Mouse (Mus musculus) kidney, adult 2 months (tissue): ENCODE results near the gene Cep128. TPM values are rescaled to one million over a fixed set of nuclear protein-coding genes. Genes with fewer than 3 reads are reported as not detected.
"Not testable (repeated sequence)": the region's sequence is repeated elsewhere in the genome, so short reads cannot be mapped to it uniquely, and the experiment has no call there.

Source experiments
- DNase-seq: peaks from one replicate; pipeline ENCODE4 v3.0.0; 2021
- H3K27ac ChIP-seq: fragments of 200-500 bp; 2 replicates; pipeline ENCODE4 v1.5.1; 2012; ENCODE audit warnings: low read depth, low read length, control low read depth, inconsistent platforms; ENCODE audit not compliant: insufficient read depth
- H3K27me3 ChIP-seq: fragments of 200-500 bp; replicated peaks from 2 replicates; pipeline ENCODE4 v1.6.1; 2012; ENCODE audit warnings: mild to moderate bottlenecking, moderate library complexity, low read length, inconsistent platforms; ENCODE audit not compliant: control insufficient read depth, insufficient read depth
- H3K36me3 ChIP-seq: fragments of 200-500 bp; 2 replicates; pipeline ENCODE4 v1.6.1; 2012; ENCODE audit warnings: mild to moderate bottlenecking, moderate library complexity, low read length, inconsistent platforms; ENCODE audit not compliant: control insufficient read depth, insufficient read depth
- H3K4me1 ChIP-seq: fragments of 200-500 bp; 2 replicates; pipeline ENCODE4 v1.6.1; 2011; ENCODE audit warnings: low read length; ENCODE audit not compliant: control insufficient read depth, insufficient read depth
- H3K4me3 ChIP-seq: fragments of 200-500 bp; 2 replicates; pipeline ENCODE4 v1.5.1; 2011; ENCODE audit warnings: mild to moderate bottlenecking, low read depth, low read length, control low read depth; ENCODE audit not compliant: insufficient read depth
- CTCF ChIP-seq: fragments of 200-500 bp; conservative IDR thresholded peaks from 2 replicates; pipeline ENCODE4 v1.5.1; 2011; ENCODE audit warnings: low read depth, mild to moderate bottlenecking, control low read depth, low read length, moderate library complexity, mixed read lengths; ENCODE audit not compliant: insufficient read depth, insufficient read length
- POLR2A ChIP-seq: fragments of 200-500 bp; IDR thresholded peaks from one replicate; pipeline ENCODE4 v1.6.1; 2011; ENCODE audit warnings: low read depth, low read length, control low read depth
- WGBS: fragments of 180-500 bp; shearing (Covaris S2); methylation state at CpG from one replicate; pipeline ENCODE4 v1.1.7; 2018; 5-methylcytosine and 5-hydroxymethylcytosine counted together
- polyA plus RNA-seq: library from polyadenylated mRNA; depleted of rRNA; stranded (reverse); fragments of >200 nt; gene quantifications from 2 replicates; pipeline ENCODE4 v1.2.3, GENCODE M21; 2012

Cep128 gene
- polyA plus RNA-seq, 1 experiment, result 1.6 TPM

GRCm38 (mm10) chr12:91353783-91354182, 30.4 kb downstream of the Cep128 start:
- WGBS, result 92% methylated on average over 8 of the region's 8 CpGs
- Histone ChIP-seq H3K27me3 (no peaks in the 10 kb centered on the region), H3K4me1 (no peaks in the 10 kb centered on the region), H3K4me3 (no peak overlapping the region), H3K27ac (no peak overlapping the region), H3K36me3 (no peaks in the 10 kb centered on the region)
- no peak for DNase-seq
- no peak for TF ChIP-seq CTCF
- no peak for TF ChIP-seq POLR2A

GRCm38 (mm10) chr12:91338656-91339055, 45.6 kb downstream of the Cep128 start:
- WGBS, result 97% methylated on average over 13 of the region's 13 CpGs

DNA sequence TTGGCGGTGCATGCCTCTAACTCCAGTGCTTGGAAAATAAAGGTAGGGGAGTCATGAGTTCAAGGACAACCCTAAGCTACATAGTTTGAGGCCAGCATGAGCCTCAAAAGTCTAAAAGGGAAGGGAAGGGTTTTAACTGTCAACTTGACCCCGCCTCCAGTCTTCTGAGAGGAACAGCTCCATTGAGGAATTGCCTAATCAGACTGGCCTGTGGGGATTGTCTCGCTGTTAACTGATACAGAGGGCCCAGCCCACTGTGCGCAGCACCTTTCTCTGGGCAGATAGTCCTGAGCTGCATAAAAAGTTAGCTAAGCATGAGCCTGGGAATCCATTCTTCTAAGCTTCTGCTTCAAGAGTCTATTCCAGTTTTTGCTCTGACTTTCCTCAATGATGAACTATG, 56.7 kb downstream of the Cep128 start:
- no peaks in the 10 kb centered on the region for H3K27me3 ChIP-seq
- no peak overlapping the region for H3K27ac ChIP-seq
- no peaks in the 10 kb centered on the region for H3K36me3 ChIP-seq
- no peak for DNase-seq
- no peaks in the 10 kb centered on the region for H3K4me1 ChIP-seq
- no peak overlapping the region for H3K4me3 ChIP-seq
- TF ChIP-seq POLR2A (no peak), CTCF (no peak)
- WGBS, result 86% methylated on average over 4 of the region's 4 CpGs

More at GRCm38 (mm10) chr12:91338656-91339055, 45.6 kb downstream of the Cep128 start:
- DNase-seq, H3K27me3 ChIP-seq, H3K4me3 ChIP-seq, H3K4me1 ChIP-seq, H3K36me3 ChIP-seq, H3K27ac ChIP-seq: not testable (repeated sequence)

- WGBS, result 61% methylated on average over 6 of the region's 6 CpGs
- Histone ChIP-seq H3K27ac (no peak overlapping the region), H3K4me3 (no peak overlapping the region), H3K36me3 (no peaks in the 10 kb centered on the region), H3K27me3 (no peaks in the 10 kb centered on the region), H3K4me1 (no peaks in the 10 kb centered on the region)
- DNase-seq, result peak; percentile 38
- TF ChIP-seq POLR2A (no peak), CTCF (no peak; the same call in 1 of the 2 replicates)
Measured at GRCm38 (mm10) chr12:91326104-91326503, 58.1 kb downstream of the Cep128 start.

DNA sequence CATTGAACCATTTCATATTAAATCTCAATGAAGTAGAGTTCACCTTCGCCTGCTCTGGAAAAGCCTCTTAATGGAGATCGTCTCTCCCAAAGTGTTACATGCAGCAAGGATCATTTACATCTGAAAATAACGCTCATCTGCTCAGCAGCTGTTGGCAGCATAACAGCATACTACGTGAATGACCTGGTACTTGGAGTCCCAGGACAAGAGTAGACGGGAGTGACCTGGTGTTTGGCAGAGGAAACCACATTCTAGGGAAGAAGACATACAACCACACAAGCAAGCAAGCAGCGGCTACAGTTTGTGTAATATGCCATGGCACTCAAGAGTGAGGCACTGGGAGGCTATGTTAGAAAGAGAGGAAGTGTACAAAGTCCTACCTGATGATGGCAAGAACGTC, 69.2 kb downstream of the Cep128 start:
- H3K27me3 ChIP-seq, result no peaks in the 10 kb centered on the region
- H3K36me3 ChIP-seq, result no peaks in the 10 kb centered on the region
- no peak overlapping the region for H3K27ac ChIP-seq
- H3K4me1 ChIP-seq, result no peaks in the 10 kb centered on the region
- no peak overlapping the region for H3K4me3 ChIP-seq
- TF ChIP-seq CTCF (no peak), POLR2A (no peak)
- no peak for DNase-seq
- WGBS, result 89% methylated on average over 7 of the region's 7 CpGs

DNA sequence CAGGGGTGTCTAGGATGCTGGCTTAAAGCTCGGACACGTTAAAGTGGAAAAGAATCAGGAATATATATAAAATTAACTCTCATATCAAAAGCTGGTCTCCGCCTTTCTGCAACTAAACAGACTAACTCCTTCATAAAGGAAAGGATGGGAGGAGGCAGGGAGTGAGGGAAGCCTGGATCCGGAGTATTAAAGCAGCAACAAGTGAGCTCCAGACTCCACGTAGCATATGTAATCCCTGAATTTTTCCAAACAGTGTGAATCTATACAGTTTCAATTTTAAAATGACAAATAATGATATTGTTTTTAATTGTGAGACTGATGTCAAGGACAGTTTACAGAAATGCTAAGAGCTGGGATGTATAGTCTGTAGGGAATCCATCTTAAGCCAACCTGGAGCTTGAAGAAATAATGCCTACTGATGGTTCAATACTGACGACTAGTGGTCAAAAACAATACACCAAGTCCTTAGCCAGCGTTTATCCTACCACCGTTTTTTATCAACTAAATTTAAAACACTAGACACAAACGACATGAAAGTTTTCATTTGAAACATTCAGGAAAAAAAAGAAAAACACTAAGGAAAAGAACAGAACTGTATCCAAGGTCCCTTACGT, 70.1 kb downstream of the Cep128 start:
- no peaks in the 10 kb centered on the region for H3K27me3 ChIP-seq
- H3K27ac ChIP-seq, result no peak overlapping the region
- H3K4me3 ChIP-seq, result no peak overlapping the region
- no peak for TF ChIP-seq CTCF
- TF ChIP-seq POLR2A, result no peak
- WGBS, result 54% methylated on average over 10 of the region's 10 CpGs
- no peaks in the 10 kb centered on the region for H3K36me3 ChIP-seq
- DNase-seq, result peak; percentile 34
- no peaks in the 10 kb centered on the region for H3K4me1 ChIP-seq

GRCm38 (mm10) chr12:91312591-91312990, 71.6 kb downstream of the Cep128 start:
- Histone ChIP-seq H3K27ac (no peak overlapping the region), H3K4me3 (no peak overlapping the region), H3K27me3 (no peaks in the 10 kb centered on the region), H3K36me3 (no peaks in the 10 kb centered on the region), H3K4me1 (no peaks in the 10 kb centered on the region)
- 76% methylated on average over 4 of the region's 4 CpGs for WGBS
- no peak for DNase-seq
- TF ChIP-seq CTCF (no peak), POLR2A (no peak)
